In the genomic region with DNA sequence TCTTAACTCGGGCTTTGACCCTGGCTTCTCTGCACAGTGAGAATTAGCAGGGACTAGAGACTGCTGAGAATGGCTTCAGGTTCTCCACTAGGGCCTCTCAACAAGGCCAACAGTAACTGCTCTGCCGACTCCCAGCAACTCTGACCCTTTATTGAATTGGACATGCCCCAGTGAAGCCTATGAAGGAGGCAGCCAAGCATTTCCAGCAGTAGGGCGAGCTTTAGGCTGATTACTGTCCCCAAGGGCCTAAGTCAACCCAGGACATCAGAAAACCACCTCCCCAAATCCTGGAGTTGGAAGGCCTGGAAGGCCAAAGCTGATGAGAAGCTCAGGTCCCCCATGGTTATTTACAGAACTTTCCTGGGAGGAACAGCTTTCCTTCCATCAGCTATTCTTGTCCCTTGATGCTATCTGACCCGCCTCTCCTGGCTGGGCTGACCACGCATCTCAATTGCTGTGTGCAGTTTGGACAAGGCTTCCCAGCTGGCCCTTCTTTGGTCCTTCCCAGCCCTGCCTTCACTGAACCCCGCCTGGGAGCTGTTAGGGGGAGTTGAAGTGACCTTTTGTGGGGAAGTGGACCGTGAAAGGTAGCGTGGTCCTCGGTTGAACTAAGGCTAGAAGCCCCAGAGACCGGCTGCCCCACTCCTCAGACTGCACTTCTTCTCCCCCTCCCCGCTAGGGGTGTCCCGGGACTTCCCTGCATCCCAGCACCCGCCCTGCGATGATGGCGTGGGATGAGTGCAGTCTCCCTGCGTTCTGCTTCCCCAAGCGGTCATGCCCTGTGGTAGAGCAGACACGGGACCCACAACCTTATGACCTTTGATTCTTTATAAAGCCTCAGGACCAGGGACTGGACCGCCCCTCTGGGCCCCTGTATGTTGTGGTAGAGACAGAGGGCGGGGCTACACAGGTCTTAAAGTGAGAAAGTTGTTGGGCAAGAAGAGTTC, we compare ENCODE assay signal across 8 mouse cellular contexts. TPM values are rescaled to one million over a fixed set of nuclear protein-coding genes. Genes with fewer than 3 reads are reported as not detected.
DNase-seq lines count a peak whose midpoint lies in the region; ATAC-seq and TF ChIP-seq lines count a peak whose summit lies in the region.

No protein-coding gene starts in this region.

- no peak overlapping the region for H3K9ac ChIP-seq in neural tube, embryonic 15.5 days (replicated peaks)
- no peak overlapping the region for H3K9ac ChIP-seq in embryonic facial prominence, embryonic 15.5 days
- no peak overlapping the region for H3K9ac ChIP-seq in hindbrain, embryonic 12.5 days
- H3K9ac ChIP-seq in lung, embryonic 14.5 days = no peak overlapping the region

- peak; percentile 51 for DNase-seq in neural tube, embryonic 10.5 days (ENCODE audit: extremely low spot score, low spot score)
- no peak for DNase-seq in lung, embryonic 14.5 days
- DNase-seq in layer of hippocampus, postnatal 25 days (ENCODE audit: extremely low spot score in 1 of 2, low spot score in 1 of 2) = no peak
- DNase-seq in right cerebral cortex, postnatal 14 days = no peak

- H3K27me3 ChIP-seq in neural tube, embryonic 15.5 days (replicated peaks) = no peaks in the 10 kb centered on the region
- H3K27me3 ChIP-seq in embryonic facial prominence, embryonic 15.5 days = no peaks in the 10 kb centered on the region
- H3K27me3 ChIP-seq in hindbrain, embryonic 12.5 days = no peaks in the 10 kb centered on the region
- H3K27me3 ChIP-seq in lung, embryonic 14.5 days (ENCODE audit: insufficient read depth, low read length) = no peaks in the 10 kb centered on the region

- TF ChIP-seq CTCF in lung, embryonic 14.5 days (IDR thresholded peaks at IDR 0.05; ENCODE audit: low read depth) = no peak

- H3K4me1 ChIP-seq in neural tube, embryonic 15.5 days = peaks cover 27% of the 10 kb centered on the region
- peaks cover 40% of the 10 kb centered on the region for H3K4me1 ChIP-seq in embryonic facial prominence, embryonic 15.5 days
- peaks cover 47% of the 10 kb centered on the region for H3K4me1 ChIP-seq in hindbrain, embryonic 12.5 days
- H3K4me1 ChIP-seq in lung, embryonic 14.5 days (ENCODE audit: insufficient read depth) = peaks cover 25% of the 10 kb centered on the region

- no peaks in the 10 kb centered on the region for H3K36me3 ChIP-seq in neural tube, embryonic 15.5 days
- no peaks in the 10 kb centered on the region for H3K36me3 ChIP-seq in embryonic facial prominence, embryonic 15.5 days
- no peaks in the 10 kb centered on the region for H3K36me3 ChIP-seq in hindbrain, embryonic 12.5 days
- no peaks in the 10 kb centered on the region for H3K36me3 ChIP-seq in lung, embryonic 14.5 days (ENCODE audit: insufficient read depth)

- H3K27ac ChIP-seq in neural tube, embryonic 15.5 days (replicated peaks) = no peak overlapping the region; the same call in 1 of the 2 replicates
- 0 out of 2 replicates have a peak overlapping the region, but pooled peaks have one; percentile 3 for H3K27ac ChIP-seq in embryonic facial prominence, embryonic 15.5 days (replicated peaks)
- H3K27ac ChIP-seq in hindbrain, embryonic 12.5 days = peak overlapping the region; percentile 44
- H3K27ac ChIP-seq in lung, embryonic 14.5 days (ENCODE audit: low read depth) = peak overlapping the region; percentile 48; the same call in 1 of the 2 replicates

- H3K4me2 ChIP-seq in neural tube, embryonic 15.5 days = no peak overlapping the region
- H3K4me2 ChIP-seq in embryonic facial prominence, embryonic 15.5 days (replicated peaks) = no peak overlapping the region
- 0 out of 2 replicates have a peak overlapping the region, but pooled peaks have one; percentile 4 for H3K4me2 ChIP-seq in hindbrain, embryonic 12.5 days (replicated peaks)
- no peak overlapping the region for H3K4me2 ChIP-seq in lung, embryonic 14.5 days

- 19% methylated on average over 20 of the region's 20 CpGs for WGBS in neural tube, embryonic 15.5 days
- 40% methylated on average over 20 of the region's 20 CpGs for WGBS in embryonic facial prominence, embryonic 15.5 days
- WGBS in hindbrain, embryonic 12.5 days = 14% methylated on average over 20 of the region's 20 CpGs
- 34% methylated on average over 20 of the region's 20 CpGs for WGBS in lung, embryonic 14.5 days

- ATAC-seq in neural tube, embryonic 15.5 days (ENCODE audit: low FRiP score) = no peak
- no peak for ATAC-seq in embryonic facial prominence, embryonic 15.5 days (ENCODE audit: insufficient number of reproducible peaks, low FRiP score, low TSS enrichment, low read depth)
- ATAC-seq in hindbrain, embryonic 12.5 days (ENCODE audit: low FRiP score) = peak; percentile 27; the same call in 1 of the 2 replicates
- no peak for ATAC-seq in lung, embryonic 14.5 days (ENCODE audit: insufficient read depth)
- ATAC-seq in megakaryocyte-erythroid progenitor cell, adult 5-6 weeks (replicated peaks; ENCODE audit: low FRiP score, low TSS enrichment, poor library complexity, severe bottlenecking) = no peak

- H3K9me3 ChIP-seq in neural tube, embryonic 15.5 days (replicated peaks) = no peaks in the 10 kb centered on the region
- H3K9me3 ChIP-seq in embryonic facial prominence, embryonic 15.5 days (replicated peaks) = no peaks in the 10 kb centered on the region
- no peaks in the 10 kb centered on the region for H3K9me3 ChIP-seq in hindbrain, embryonic 12.5 days (replicated peaks)
- no peaks in the 10 kb centered on the region for H3K9me3 ChIP-seq in lung, embryonic 14.5 days (ENCODE audit: low read depth, low read length)

- no peak overlapping the region for H3K4me3 ChIP-seq in neural tube, embryonic 15.5 days (replicated peaks)
- no peak overlapping the region for H3K4me3 ChIP-seq in embryonic facial prominence, embryonic 15.5 days (replicated peaks)
- H3K4me3 ChIP-seq in hindbrain, embryonic 12.5 days = no peak overlapping the region
- H3K4me3 ChIP-seq in lung, embryonic 14.5 days (ENCODE audit: low read depth, low read length) = no peak overlapping the region

RNA-seq across cellular contexts. Expression of gene Cdc42ep4, which starts 27.3 kb away (rescaled TPM):
- polyA plus RNA-seq in neural tube, embryonic 15.5 days (2015; fragmentation: Nextera tagmentation; extraction: Ambion mirVana) = 58.1 and 58.6 TPM in 2 replicates
- polyA plus RNA-seq in embryonic facial prominence, embryonic 15.5 days (2015; fragmentation: Nextera tagmentation; extraction: Ambion mirVana) = 82.2 and 86.2 TPM in 2 replicates
- polyA plus RNA-seq in hindbrain, embryonic 12.5 days (2016; fragmentation: Nextera tagmentation; extraction: Ambion mirVana) = 98.7 and 106 TPM in 2 replicates
- 86.6 and 86.9 TPM in 2 replicates for polyA plus RNA-seq in lung, embryonic 14.5 days (2014; fragmentation: Nextera tagmentation; extraction: Ambion mirVana)
- total RNA-seq in megakaryocyte-erythroid progenitor cell, adult 5-6 weeks (2014; fragmentation: Nextera tagmentation) = 13.7 and 14.7 TPM in 2 replicates
- total RNA-seq in megakaryocyte-erythroid progenitor cell, adult 5-6 weeks (2017) = 10.7 and 13.7 TPM in 2 replicates
- 10 to 100 TPM; 41.4 to 41.8 TPM for total RNA-seq in layer of hippocampus, postnatal 25 days (2021)
